Mouse (Mus musculus) thymus, adult 18-20 months (tissue): ENCODE results near the gene Rrnad1.
"Not testable (repeated sequence)": the region's sequence is repeated elsewhere in the genome, so short reads cannot be mapped to it uniquely, and the experiment has no call there.

ENCODE experiments used
- DNase-seq, 2 experiments: peaks; one replicate each; pipeline ENCODE4 v3.0.0; 2022; ENCODE audit warnings: mixed read lengths in 2 of 2

Rrnad1 gene

GRCm38 (mm10) chr3:87913491-87913890 is 17.0 kb downstream of the Rrnad1 start:
- no peak for DNase-seq

GRCm38 (mm10) chr3:87910573-87911141 is 19.9 kb downstream of the Rrnad1 start:
- peak; percentile 26 to 47 for DNase-seq

- DNase-seq = no peak
Observed at GRCm38 (mm10) chr3:87909874-87910273, 20.6 kb downstream of the Rrnad1 start.

GRCm38 (mm10) chr3:87909381-87909780 is 21.1 kb downstream of the Rrnad1 start:
- no peak for DNase-seq

- DNase-seq = no peak
Observed at GRCm38 (mm10) chr3:87907906-87908305, 22.6 kb downstream of the Rrnad1 start.

- DNase-seq = peak in 1 of 2 experiments; percentile 29
Observed at GRCm38 (mm10) chr3:87906981-87907857, 23.3 kb downstream of the Rrnad1 start.

GRCm38 (mm10) chr3:87906601-87906980 is 23.9 kb downstream of the Rrnad1 start:
- DNase-seq = peak; percentile 20 to 35

GRCm38 (mm10) chr3:87905880-87906485 is 24.5 kb downstream of the Rrnad1 start, which contains the start of gene Hdgf:
Hdgf (plus strand) TSS chr3:87906321.
- DNase-seq = peak; percentile 91

- DNase-seq = no peak
Observed at GRCm38 (mm10) chr3:87903821-87904220, 26.7 kb downstream of the Rrnad1 start.

GRCm38 (mm10) chr3:87901959-87902358 is 28.6 kb downstream of the Rrnad1 start:
- not testable (repeated sequence) for DNase-seq

GRCm38 (mm10) chr3:87901036-87901624 is 29.4 kb downstream of the Rrnad1 start:
- no peak for DNase-seq

- DNase-seq = no peak
Observed at GRCm38 (mm10) chr3:87899776-87900175, 30.7 kb downstream of the Rrnad1 start.

GRCm38 (mm10) chr3:87899266-87899665 is 31.3 kb downstream of the Rrnad1 start:
- no peak for DNase-seq

- no peak for DNase-seq
Observed at GRCm38 (mm10) chr3:87893367-87893905, 37.1 kb downstream of the Rrnad1 start.

GRCm38 (mm10) chr3:87891481-87891880 is 39.0 kb downstream of the Rrnad1 start:
- no peak for DNase-seq

GRCm38 (mm10) chr3:87887400-87887799 is 43.1 kb downstream of the Rrnad1 start:
- not testable (repeated sequence) for DNase-seq

GRCm38 (mm10) chr3:87886416-87886815 is 44.1 kb downstream of the Rrnad1 start:
- no peak for DNase-seq

- DNase-seq = peak in 1 of 2 experiments; percentile 32
Observed at GRCm38 (mm10) chr3:87886004-87886365, 44.5 kb downstream of the Rrnad1 start.

- peak; percentile 83 to 95 for DNase-seq
Observed at GRCm38 (mm10) chr3:87885281-87886003, 45.1 kb downstream of the Rrnad1 start, which contains the start of gene Prcc. Prcc (minus strand) TSS chr3:87885608.

GRCm38 (mm10) chr3:87884708-87885251 is 45.7 kb downstream of the Rrnad1 start:
- peak; percentile 49 to 51 for DNase-seq

- no peak for DNase-seq
Observed at GRCm38 (mm10) chr3:87884291-87884690, 46.2 kb downstream of the Rrnad1 start.

- DNase-seq = no peak
Observed at GRCm38 (mm10) chr3:87877730-87878129, 52.8 kb downstream of the Rrnad1 start.
